Mouse (Mus musculus): ENCODE measurements around the gene Olfr1137. TPM values are rescaled to one million over a fixed set of nuclear protein-coding genes. Genes with fewer than 3 reads are reported as not detected.

Olfr1137 gene
- not detected in 2 replicates for total RNA-seq (2014; rRNA removed; ENCODE audit: low replicate concordance)
- polyA plus RNA-seq (2015; fragmentation: Nextera tagmentation; extraction: Ambion mirVana) = not detected in 2 replicates

- no peaks in the 10 kb centered on the region for H3K4me1 ChIP-seq (ENCODE audit: control insufficient read depth, insufficient read depth)
- no peak for DNase-seq (ENCODE audit: low spot score)
- no peak within 1 kb of the TSS for H3K9ac ChIP-seq (replicated peaks; ENCODE audit: low read depth, low read length)
- H3K4me2 ChIP-seq (ENCODE audit: low read depth, low read length) = no peak within 1 kb of the TSS
- H3K27me3 ChIP-seq (ENCODE audit: control insufficient read depth, insufficient read depth, low read length) = no peaks in the 10 kb centered on the region
- no peaks in the 10 kb centered on the region for H3K9me3 ChIP-seq (replicated peaks; ENCODE audit: control insufficient read depth, low read length)
- TF ChIP-seq EP300 (IDR thresholded peaks at IDR 0.05; ENCODE audit: low read depth) = no peak
- no peak for TF ChIP-seq CTCF (IDR thresholded peaks at IDR 0.05; ENCODE audit: low read depth)
- H3K36me3 ChIP-seq (replicated peaks; ENCODE audit: control insufficient read depth, insufficient read depth, low read length) = no peaks in the 10 kb centered on the region
- no peak for ATAC-seq (ENCODE audit: insufficient read depth, low read depth)
- H3K27ac ChIP-seq (ENCODE audit: low read depth) = no peak within 1 kb of the TSS
- no peak within 1 kb of the TSS for H3K4me3 ChIP-seq (ENCODE audit: low read depth, low read length)
Observed at GRCm38 (mm10) chr2:87713079-87713478, at the start of gene Olfr1137. TSS of gene Olfr1137 (minus strand) at chr2:87713179.

GRCm38 (mm10) chr2:87753891-87754290, 40.9 kb upstream of the Olfr1137 start, which contains the start of gene Olfr1141:
TSS of gene Olfr1141 (minus strand) at chr2:87753991.
- WGBS = 65% methylated on average over 1 of the region's 1 CpGs
- Histone ChIP-seq H3K9ac (replicated peaks; ENCODE audit: low read depth, low read length) (no peak within 1 kb of the TSS), H3K27ac (ENCODE audit: low read depth) (no peak within 1 kb of the TSS), H3K4me2 (ENCODE audit: low read depth, low read length) (no peak within 1 kb of the TSS), H3K4me3 (ENCODE audit: low read depth, low read length) (no peak within 1 kb of the TSS), H3K9me3 (replicated peaks; ENCODE audit: control insufficient read depth, low read length) (no peaks in the 10 kb centered on the region), H3K4me1 (ENCODE audit: control insufficient read depth, insufficient read depth) (no peaks in the 10 kb centered on the region), H3K27me3 (ENCODE audit: control insufficient read depth, insufficient read depth, low read length) (no peaks in the 10 kb centered on the region), H3K36me3 (replicated peaks; ENCODE audit: control insufficient read depth, insufficient read depth, low read length) (no peaks in the 10 kb centered on the region)
- TF ChIP-seq EP300 (IDR thresholded peaks at IDR 0.05; ENCODE audit: low read depth) (no peak), CTCF (IDR thresholded peaks at IDR 0.05; ENCODE audit: low read depth) (no peak)
- no peak for DNase-seq (ENCODE audit: low spot score)
- ATAC-seq (ENCODE audit: insufficient read depth, low read depth) = no peak

GRCm38 (mm10) chr2:87743452-87743851, 30.5 kb upstream of the Olfr1137 start, which contains the start of gene Olfr1140:
TSS of gene Olfr1140 (plus strand) at chr2:87743752.
- DNase-seq (ENCODE audit: low spot score) = no peak
- Histone ChIP-seq H3K36me3 (replicated peaks; ENCODE audit: control insufficient read depth, insufficient read depth, low read length) (no peaks in the 10 kb centered on the region), H3K27me3 (ENCODE audit: control insufficient read depth, insufficient read depth, low read length) (no peaks in the 10 kb centered on the region), H3K4me1 (ENCODE audit: control insufficient read depth, insufficient read depth) (no peaks in the 10 kb centered on the region), H3K9me3 (replicated peaks; ENCODE audit: control insufficient read depth, low read length) (no peaks in the 10 kb centered on the region), H3K9ac (replicated peaks; ENCODE audit: low read depth, low read length) (no peak within 1 kb of the TSS), H3K27ac (ENCODE audit: low read depth) (no peak within 1 kb of the TSS), H3K4me3 (ENCODE audit: low read depth, low read length) (no peak within 1 kb of the TSS), H3K4me2 (ENCODE audit: low read depth, low read length) (no peak within 1 kb of the TSS)
- no peak for ATAC-seq (ENCODE audit: insufficient read depth, low read depth)
- 65% methylated on average over 3 of the region's 3 CpGs for WGBS
- TF ChIP-seq CTCF (IDR thresholded peaks at IDR 0.05; ENCODE audit: low read depth) = no peak
- no peak for TF ChIP-seq EP300 (IDR thresholded peaks at IDR 0.05; ENCODE audit: low read depth)

- no peak for DNase-seq (ENCODE audit: low spot score)
- Histone ChIP-seq H3K4me3 (ENCODE audit: low read depth, low read length) (no peak within 1 kb of the TSS), H3K9ac (replicated peaks; ENCODE audit: low read depth, low read length) (no peak within 1 kb of the TSS), H3K9me3 (replicated peaks; ENCODE audit: control insufficient read depth, low read length) (no peaks in the 10 kb centered on the region), H3K27me3 (ENCODE audit: control insufficient read depth, insufficient read depth, low read length) (no peaks in the 10 kb centered on the region), H3K36me3 (replicated peaks; ENCODE audit: control insufficient read depth, insufficient read depth, low read length) (no peaks in the 10 kb centered on the region), H3K4me1 (ENCODE audit: control insufficient read depth, insufficient read depth) (no peaks in the 10 kb centered on the region), H3K27ac (ENCODE audit: low read depth) (no peak within 1 kb of the TSS), H3K4me2 (ENCODE audit: low read depth, low read length) (no peak within 1 kb of the TSS)
- WGBS = 70% methylated on average over 1 of the region's 1 CpGs
- TF ChIP-seq EP300 (IDR thresholded peaks at IDR 0.05; ENCODE audit: low read depth) (no peak), CTCF (IDR thresholded peaks at IDR 0.05; ENCODE audit: low read depth) (no peak)
- ATAC-seq (ENCODE audit: insufficient read depth, low read depth) = no peak
Observed at GRCm38 (mm10) chr2:87739878-87740277, 26.9 kb upstream of the Olfr1137 start, which contains the start of gene Olfr1138. TSS of gene Olfr1138 (minus strand) at chr2:87739978.

- no peaks in the 10 kb centered on the region for H3K27me3 ChIP-seq (ENCODE audit: control insufficient read depth, insufficient read depth, low read length)
Observed at GRCm38 (mm10) chr2:87693847-87694246, 19.1 kb downstream of the Olfr1137 start, which contains the start of gene Olfr1136. TSS of gene Olfr1136 (minus strand) at chr2:87693947.

GRCm38 (mm10) chr2:87673564-87673963, 39.4 kb downstream of the Olfr1137 start, which contains the start of gene Olfr1135:
TSS of gene Olfr1135 (minus strand) at chr2:87673664.
- ATAC-seq (ENCODE audit: insufficient read depth, low read depth) = no peak
- no peak within 1 kb of the TSS for H3K4me2 ChIP-seq (ENCODE audit: low read depth, low read length)
- no peak within 1 kb of the TSS for H3K27ac ChIP-seq (ENCODE audit: low read depth)
- H3K4me1 ChIP-seq (ENCODE audit: control insufficient read depth, insufficient read depth) = no peaks in the 10 kb centered on the region
- no peaks in the 10 kb centered on the region for H3K36me3 ChIP-seq (replicated peaks; ENCODE audit: control insufficient read depth, insufficient read depth, low read length)
- TF ChIP-seq EP300 (IDR thresholded peaks at IDR 0.05; ENCODE audit: low read depth) (no peak), CTCF (IDR thresholded peaks at IDR 0.05; ENCODE audit: low read depth) (no peak)
- DNase-seq (ENCODE audit: low spot score) = no peak
- no peak within 1 kb of the TSS for H3K9ac ChIP-seq (replicated peaks; ENCODE audit: low read depth, low read length)
- 11% methylated on average over 1 of the region's 1 CpGs for WGBS
- no peaks in the 10 kb centered on the region for H3K9me3 ChIP-seq (replicated peaks; ENCODE audit: control insufficient read depth, low read length)
- no peak within 1 kb of the TSS for H3K4me3 ChIP-seq (ENCODE audit: low read depth, low read length)
- H3K27me3 ChIP-seq (ENCODE audit: control insufficient read depth, insufficient read depth, low read length) = no peaks in the 10 kb centered on the region

More at GRCm38 (mm10) chr2:87693847-87694246, 19.1 kb downstream of the Olfr1137 start, which contains the start of gene Olfr1136:
- H3K9ac ChIP-seq (replicated peaks; ENCODE audit: low read depth, low read length) = no peak within 1 kb of the TSS
- H3K4me1 ChIP-seq (ENCODE audit: control insufficient read depth, insufficient read depth) = no peaks in the 10 kb centered on the region
- no peak within 1 kb of the TSS for H3K4me2 ChIP-seq (ENCODE audit: low read depth, low read length)
- no peak for TF ChIP-seq CTCF (IDR thresholded peaks at IDR 0.05; ENCODE audit: low read depth)
- TF ChIP-seq EP300 (IDR thresholded peaks at IDR 0.05; ENCODE audit: low read depth) = no peak
- H3K27ac ChIP-seq (ENCODE audit: low read depth) = no peak within 1 kb of the TSS
- ATAC-seq (ENCODE audit: insufficient read depth, low read depth) (no peak), DNase-seq (ENCODE audit: low spot score) (no peak)
- H3K9me3 ChIP-seq (replicated peaks; ENCODE audit: control insufficient read depth, low read length) = no peaks in the 10 kb centered on the region
- H3K36me3 ChIP-seq (replicated peaks; ENCODE audit: control insufficient read depth, insufficient read depth, low read length) = no peaks in the 10 kb centered on the region
- H3K4me3 ChIP-seq (ENCODE audit: low read depth, low read length) = no peak within 1 kb of the TSS

Other genes with a start within 250 kb of the Olfr1137 start
- gene Pramel7, start 216.1 kb downstream of the Olfr1137 start, total RNA-seq (2014; rRNA removed; ENCODE audit: low replicate concordance) = not detected in 2 replicates
- not detected in 2 replicates for gene Pramel7, start 216.1 kb downstream of the Olfr1137 start, polyA plus RNA-seq (2015; fragmentation: Nextera tagmentation; extraction: Ambion mirVana)
- not detected in 2 replicates for gene Pramel6, start 206.6 kb downstream of the Olfr1137 start, total RNA-seq (2014; rRNA removed; ENCODE audit: low replicate concordance)
- not detected in 2 replicates for gene Pramel6, start 206.6 kb downstream of the Olfr1137 start, polyA plus RNA-seq (2015; fragmentation: Nextera tagmentation; extraction: Ambion mirVana)
- not detected in 2 replicates for gene Olfr153, start 181.4 kb downstream of the Olfr1137 start, total RNA-seq (2014; rRNA removed; ENCODE audit: low replicate concordance)
- not detected in 2 replicates for gene Olfr153, start 181.4 kb downstream of the Olfr1137 start, polyA plus RNA-seq (2015; fragmentation: Nextera tagmentation; extraction: Ambion mirVana)
- gene Olfr1128, start 167.6 kb downstream of the Olfr1137 start, total RNA-seq (2014; rRNA removed; ENCODE audit: low replicate concordance) = not detected in 2 replicates
- not detected in 2 replicates for gene Olfr1128, start 167.6 kb downstream of the Olfr1137 start, polyA plus RNA-seq (2015; fragmentation: Nextera tagmentation; extraction: Ambion mirVana)
- not detected in 2 replicates for gene Olfr1129, start 139.3 kb downstream of the Olfr1137 start, total RNA-seq (2014; rRNA removed; ENCODE audit: low replicate concordance)
- gene Olfr1129, start 139.3 kb downstream of the Olfr1137 start, polyA plus RNA-seq (2015; fragmentation: Nextera tagmentation; extraction: Ambion mirVana) = not detected in 2 replicates
- not detected in 2 replicates for gene Olfr1130, start 107.0 kb downstream of the Olfr1137 start, total RNA-seq (2014; rRNA removed; ENCODE audit: low replicate concordance)
- gene Olfr1130, start 107.0 kb downstream of the Olfr1137 start, polyA plus RNA-seq (2015; fragmentation: Nextera tagmentation; extraction: Ambion mirVana) = not detected in 2 replicates
- gene Olfr1131, start 86.1 kb downstream of the Olfr1137 start, total RNA-seq (2014; rRNA removed; ENCODE audit: low replicate concordance) = not detected in 2 replicates
- not detected in 2 replicates for gene Olfr1131, start 86.1 kb downstream of the Olfr1137 start, polyA plus RNA-seq (2015; fragmentation: Nextera tagmentation; extraction: Ambion mirVana)
- gene Olfr1132, start 75.6 kb downstream of the Olfr1137 start, total RNA-seq (2014; rRNA removed; ENCODE audit: low replicate concordance) = not detected in 2 replicates
- not detected in 2 replicates for gene Olfr1132, start 75.6 kb downstream of the Olfr1137 start, polyA plus RNA-seq (2015; fragmentation: Nextera tagmentation; extraction: Ambion mirVana)
- gene Olfr1133, start 65.8 kb downstream of the Olfr1137 start, total RNA-seq (2014; rRNA removed; ENCODE audit: low replicate concordance) = not detected in 2 replicates
- not detected in 2 replicates for gene Olfr1133, start 65.8 kb downstream of the Olfr1137 start, polyA plus RNA-seq (2015; fragmentation: Nextera tagmentation; extraction: Ambion mirVana)
- not detected in 2 replicates for gene Olfr1134, start 54.7 kb downstream of the Olfr1137 start, total RNA-seq (2014; rRNA removed; ENCODE audit: low replicate concordance)
- gene Olfr1134, start 54.7 kb downstream of the Olfr1137 start, polyA plus RNA-seq (2015; fragmentation: Nextera tagmentation; extraction: Ambion mirVana) = not detected in 2 replicates
- gene Olfr1135, start 39.5 kb downstream of the Olfr1137 start, total RNA-seq (2014; rRNA removed; ENCODE audit: low replicate concordance) = not detected in 2 replicates
- gene Olfr1135, start 39.5 kb downstream of the Olfr1137 start, polyA plus RNA-seq (2015; fragmentation: Nextera tagmentation; extraction: Ambion mirVana) = not detected in 2 replicates
- not detected in 2 replicates for gene Olfr1136, start 19.2 kb downstream of the Olfr1137 start, total RNA-seq (2014; rRNA removed; ENCODE audit: low replicate concordance)
- gene Olfr1136, start 19.2 kb downstream of the Olfr1137 start, polyA plus RNA-seq (2015; fragmentation: Nextera tagmentation; extraction: Ambion mirVana) = not detected in 2 replicates
- not detected in 2 replicates for gene Olfr1138, start 26.8 kb upstream of the Olfr1137 start, total RNA-seq (2014; rRNA removed; ENCODE audit: low replicate concordance)
- not detected in 2 replicates for gene Olfr1138, start 26.8 kb upstream of the Olfr1137 start, polyA plus RNA-seq (2015; fragmentation: Nextera tagmentation; extraction: Ambion mirVana)
- gene Olfr1140, start 30.6 kb upstream of the Olfr1137 start, total RNA-seq (2014; rRNA removed; ENCODE audit: low replicate concordance) = not detected in 2 replicates
- gene Olfr1140, start 30.6 kb upstream of the Olfr1137 start, polyA plus RNA-seq (2015; fragmentation: Nextera tagmentation; extraction: Ambion mirVana) = not detected in 2 replicates
- gene Olfr1141, start 40.8 kb upstream of the Olfr1137 start, total RNA-seq (2014; rRNA removed; ENCODE audit: low replicate concordance) = not detected in 2 replicates
- gene Olfr1141, start 40.8 kb upstream of the Olfr1137 start, polyA plus RNA-seq (2015; fragmentation: Nextera tagmentation; extraction: Ambion mirVana) = not detected in 2 replicates
- gene Olfr152, start 66.3 kb upstream of the Olfr1137 start, total RNA-seq (2014; rRNA removed; ENCODE audit: low replicate concordance) = not detected in 2 replicates
- not detected in 2 replicates for gene Olfr152, start 66.3 kb upstream of the Olfr1137 start, polyA plus RNA-seq (2015; fragmentation: Nextera tagmentation; extraction: Ambion mirVana)
- not detected in 2 replicates for gene Olfr1143, start 87.4 kb upstream of the Olfr1137 start, total RNA-seq (2014; rRNA removed; ENCODE audit: low replicate concordance)
- gene Olfr1143, start 87.4 kb upstream of the Olfr1137 start, polyA plus RNA-seq (2015; fragmentation: Nextera tagmentation; extraction: Ambion mirVana) = not detected in 2 replicates
- gene Olfr1145, start 96.6 kb upstream of the Olfr1137 start, total RNA-seq (2014; rRNA removed; ENCODE audit: low replicate concordance) = not detected in 2 replicates
- gene Olfr1145, start 96.6 kb upstream of the Olfr1137 start, polyA plus RNA-seq (2015; fragmentation: Nextera tagmentation; extraction: Ambion mirVana) = not detected in 2 replicates
- gene Olfr1148, start 117.4 kb upstream of the Olfr1137 start, total RNA-seq (2014; rRNA removed; ENCODE audit: low replicate concordance) = not detected in 2 replicates
- gene Olfr1148, start 117.4 kb upstream of the Olfr1137 start, polyA plus RNA-seq (2015; fragmentation: Nextera tagmentation; extraction: Ambion mirVana) = not detected in 2 replicates
- gene Olfr1150-ps1, start 130.8 kb upstream of the Olfr1137 start, total RNA-seq (2014; rRNA removed; ENCODE audit: low replicate concordance) = not detected in 2 replicates
- not detected in 2 replicates for gene Olfr1150-ps1, start 130.8 kb upstream of the Olfr1137 start, polyA plus RNA-seq (2015; fragmentation: Nextera tagmentation; extraction: Ambion mirVana)
- gene Olfr1151, start 142.7 kb upstream of the Olfr1137 start, total RNA-seq (2014; rRNA removed; ENCODE audit: low replicate concordance) = not detected in 2 replicates
- gene Olfr1151, start 142.7 kb upstream of the Olfr1137 start, polyA plus RNA-seq (2015; fragmentation: Nextera tagmentation; extraction: Ambion mirVana) = not detected in 2 replicates
- not detected in 2 replicates for gene Olfr1152, start 153.3 kb upstream of the Olfr1137 start, total RNA-seq (2014; rRNA removed; ENCODE audit: low replicate concordance)
- gene Olfr1152, start 153.3 kb upstream of the Olfr1137 start, polyA plus RNA-seq (2015; fragmentation: Nextera tagmentation; extraction: Ambion mirVana) = not detected in 2 replicates
- gene Olfr1153, start 181.8 kb upstream of the Olfr1137 start, total RNA-seq (2014; rRNA removed; ENCODE audit: low replicate concordance) = not detected in 2 replicates
- gene Olfr1153, start 181.8 kb upstream of the Olfr1137 start, polyA plus RNA-seq (2015; fragmentation: Nextera tagmentation; extraction: Ambion mirVana) = not detected in 2 replicates
- not detected in 2 replicates for gene Olfr1154, start 192.0 kb upstream of the Olfr1137 start, total RNA-seq (2014; rRNA removed; ENCODE audit: low replicate concordance)
- gene Olfr1154, start 192.0 kb upstream of the Olfr1137 start, polyA plus RNA-seq (2015; fragmentation: Nextera tagmentation; extraction: Ambion mirVana) = not detected in 2 replicates
- not detected in 2 replicates for gene Olfr1155, start 232.0 kb upstream of the Olfr1137 start, total RNA-seq (2014; rRNA removed; ENCODE audit: low replicate concordance)
- gene Olfr1155, start 232.0 kb upstream of the Olfr1137 start, polyA plus RNA-seq (2015; fragmentation: Nextera tagmentation; extraction: Ambion mirVana) = not detected in 2 replicates
- not detected in 2 replicates for gene Olfr1156, start 239.9 kb upstream of the Olfr1137 start, total RNA-seq (2014; rRNA removed; ENCODE audit: low replicate concordance)
- not detected in 2 replicates for gene Olfr1156, start 239.9 kb upstream of the Olfr1137 start, polyA plus RNA-seq (2015; fragmentation: Nextera tagmentation; extraction: Ambion mirVana)